Mouse (Mus musculus) myocyte (in vitro differentiated cells): ENCODE results near the gene St6galnac6. TPM values are rescaled to one million over a fixed set of nuclear protein-coding genes. Genes with fewer than 3 reads are reported as not detected.
A peak's percentile ranks its signal among the peaks of the same experiment; 100 is the strongest.

Experiments used
- H3K27me3 ChIP-seq: one replicate; pipeline ENCODE4 v1.6.1; 2011; ENCODE audit not compliant: control insufficient read depth, insufficient read depth, insufficient read length
- H3K36me3 ChIP-seq: one replicate; pipeline ENCODE4 v1.6.1; 2011; ENCODE audit not compliant: control insufficient read depth, insufficient read depth
- H3K4me2 ChIP-seq: one replicate; pipeline ENCODE4 v1.6.1; 2011; ENCODE audit warnings: low read depth, control low read depth
- H3K4me3 ChIP-seq: one replicate; pipeline ENCODE4 v1.5.1; 2011; ENCODE audit warnings: mild to moderate bottlenecking, control low read depth, moderate library complexity
- H3K79me2 ChIP-seq: one replicate; pipeline ENCODE4 v1.6.1; 2011; ENCODE audit not compliant: control insufficient read depth, insufficient read depth
- H3ac ChIP-seq: one replicate; pipeline ENCODE4 v1.6.1; 2011; ENCODE audit not compliant: control insufficient read depth, insufficient read length
- CEBPB ChIP-seq: IDR thresholded peaks from 2 replicates; pipeline ENCODE4 v1.6.1; 2011; ENCODE audit warnings: mild to moderate bottlenecking, moderate library complexity; ENCODE audit not compliant: poor library complexity, insufficient read depth, severe bottlenecking
- E2F4 ChIP-seq: IDR thresholded peaks from one replicate; pipeline ENCODE4 v1.6.1; 2011; ENCODE audit warnings: mild to moderate bottlenecking, control low read depth, moderate library complexity; ENCODE audit not compliant: insufficient read depth
- MAX ChIP-seq: IDR thresholded peaks from one replicate; pipeline ENCODE4 v1.6.1; 2011; ENCODE audit warnings: low read depth, mild to moderate bottlenecking, control low read depth
- MYOD1 ChIP-seq, 3 experiments: IDR thresholded peaks; one replicate each; pipeline ENCODE4 v1.6.1; 2011; ENCODE audit warnings: control low read depth in 2 of 3, low read depth in 2 of 3, mild to moderate bottlenecking in 2 of 3, moderate library complexity in 1 of 3; ENCODE audit not compliant: insufficient read length in 2 of 3, control insufficient read depth in 1 of 3
- MYOG ChIP-seq, 3 experiments: IDR thresholded peaks; one replicate each; pipeline ENCODE4 v1.6.1; 2011; ENCODE audit warnings: control low read depth in 2 of 3, low read depth in 2 of 3, mild to moderate bottlenecking in 2 of 3; ENCODE audit not compliant: insufficient read length in 2 of 3, control insufficient read depth in 1 of 3, insufficient read depth in 1 of 3
- POLR2A ChIP-seq: IDR thresholded peaks from one replicate; pipeline ENCODE4 v1.6.1; 2011; ENCODE audit warnings: low read depth, mild to moderate bottlenecking, control low read depth, moderate library complexity; ENCODE audit not compliant: insufficient read length
- POLR2AphosphoS2 ChIP-seq: IDR thresholded peaks from one replicate; pipeline ENCODE4 v1.6.1; 2011; ENCODE audit warnings: low read depth, control low read depth; ENCODE audit not compliant: insufficient read length
- REST ChIP-seq: IDR thresholded peaks from one replicate; pipeline ENCODE4 v1.6.1; 2011; ENCODE audit warnings: mild to moderate bottlenecking, control low read depth, moderate library complexity; ENCODE audit not compliant: insufficient read depth, insufficient read length
- SRF ChIP-seq: IDR thresholded peaks from one replicate; pipeline ENCODE4 v1.6.1; 2011; ENCODE audit warnings: low read depth; ENCODE audit not compliant: control insufficient read depth, insufficient read length
- TCF12 ChIP-seq: IDR thresholded peaks from one replicate; pipeline ENCODE4 v1.6.1; 2011; ENCODE audit warnings: mild to moderate bottlenecking, control low read depth; ENCODE audit not compliant: poor library complexity, insufficient read depth, severe bottlenecking
- TCF3 ChIP-seq: IDR thresholded peaks from one replicate; pipeline ENCODE4 v1.6.1; 2011; ENCODE audit warnings: low read depth, control low read depth; ENCODE audit not compliant: insufficient read length
- USF1 ChIP-seq: IDR thresholded peaks from one replicate; pipeline ENCODE4 v1.6.1; 2011; ENCODE audit warnings: low read depth, mild to moderate bottlenecking, control low read depth, moderate library complexity
- polyA plus RNA-seq: library from polyadenylated mRNA; unstranded; fragments of >200 nt; fragmentation: generic; extraction: Trizol; gene quantifications from one replicate; pipeline ENCODE4 v1.2.1, GENCODE M21; 2012; ENCODE audit warnings: missing spikeins

St6galnac6 gene
- polyA plus RNA-seq, 1 experiment = 48.7 TPM

DNA sequence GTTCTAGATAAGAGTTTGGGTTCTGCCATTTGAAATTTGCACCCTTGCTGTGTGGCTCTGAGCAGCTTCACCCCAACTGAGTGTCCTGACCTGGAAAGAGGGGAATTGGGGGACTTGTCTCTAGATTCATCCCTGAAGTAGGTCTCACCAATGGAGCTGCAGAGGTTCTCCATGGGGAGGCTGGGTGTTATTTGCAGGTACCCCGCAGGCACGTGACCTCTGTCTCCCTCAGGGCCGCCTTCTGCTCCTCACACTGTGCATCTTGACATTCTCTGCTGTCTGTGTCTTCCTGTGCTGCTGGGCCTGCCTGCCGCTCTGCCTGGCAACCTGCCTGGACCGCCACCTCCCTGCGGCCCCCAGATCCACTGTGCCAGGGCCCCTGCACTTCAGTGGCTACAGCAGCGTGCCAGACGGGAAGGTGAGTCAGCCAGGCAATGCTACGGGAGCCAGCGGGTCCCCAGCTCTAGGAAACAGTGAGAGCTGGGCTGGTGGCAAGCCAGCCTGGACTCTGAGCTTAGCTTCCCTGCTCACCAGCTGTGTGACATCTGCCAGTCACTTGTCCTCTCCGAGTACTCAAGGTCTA lies 10.2 kb upstream of the St6galnac6 start:
- Histone ChIP-seq H3ac (no peak overlapping the region), H3K27me3 (no peaks in the 10 kb centered on the region), H3K36me3 (peaks cover 6% of the 10 kb centered on the region), H3K79me2 (peaks cover 31% of the 10 kb centered on the region), H3K4me2 (peak overlapping the region; percentile 90), H3K4me3 (peak overlapping the region; percentile 84)
- TF ChIP-seq TCF3 = no peak
- no peak for TF ChIP-seq POLR2AphosphoS2
- no peak for TF ChIP-seq MAX
- peak; percentile 52 for TF ChIP-seq USF1
- TF ChIP-seq MYOD1 (IDR thresholded peaks at IDR 0.05; ENCODE audit: control insufficient read depth in 1 of 3, insufficient read length in 2 of 3, low read depth in 2 of 3) = peak in 1 of 3 experiments; percentile 16
- TF ChIP-seq POLR2A = peak; percentile 29

GRCm38 (mm10) chr2:32590224-32590623 lies 9.3 kb upstream of the St6galnac6 start:
- no peak overlapping the region for H3ac ChIP-seq
- H3K36me3 ChIP-seq = peaks cover 15% of the 10 kb centered on the region
- H3K27me3 ChIP-seq = no peaks in the 10 kb centered on the region
- no peak for TF ChIP-seq MAX
- TF ChIP-seq USF1 = no peak
- no peak for TF ChIP-seq TCF12
- no peak for TF ChIP-seq CEBPB
- TF ChIP-seq POLR2AphosphoS2 = no peak
- TF ChIP-seq MYOD1 (IDR thresholded peaks at IDR 0.05; ENCODE audit: control insufficient read depth in 1 of 3, insufficient read length in 2 of 3, low read depth in 2 of 3) = no peak
- TF ChIP-seq TCF3 = no peak
- no peak for TF ChIP-seq REST
- no peak for TF ChIP-seq MYOG (IDR thresholded peaks at IDR 0.05; ENCODE audit: control insufficient read depth in 1 of 3, insufficient read depth in 1 of 3, insufficient read length in 2 of 3, low read depth in 2 of 3)
- TF ChIP-seq E2F4 = no peak
- no peak for TF ChIP-seq POLR2A
- TF ChIP-seq SRF = no peak
- peaks cover 31% of the 10 kb centered on the region for H3K79me2 ChIP-seq
- H3K4me2 ChIP-seq = peak overlapping the region; percentile 90
- peak overlapping the region; percentile 84 for H3K4me3 ChIP-seq

DNA sequence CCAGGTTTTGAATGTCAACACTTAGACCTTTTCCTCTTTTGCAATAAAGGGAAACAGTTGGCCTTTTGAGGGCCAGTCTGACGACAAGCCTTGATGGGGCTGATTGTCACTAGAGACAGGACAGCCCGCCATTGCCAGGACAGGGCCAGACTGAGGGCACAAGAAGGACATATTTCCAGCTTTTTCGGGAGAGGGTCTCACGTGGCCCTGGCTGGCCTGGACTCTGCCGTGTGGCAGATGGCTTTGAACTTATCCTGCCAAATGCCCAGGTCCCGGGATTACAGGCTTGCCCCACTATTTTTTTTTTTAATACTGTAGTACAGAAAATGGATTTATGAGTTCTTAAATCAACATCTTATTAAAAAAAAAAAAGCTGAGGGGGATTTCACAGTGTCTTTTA lies 8.3 kb upstream of the St6galnac6 start:
- Histone ChIP-seq H3K4me3 (no peak overlapping the region), H3K27me3 (no peaks in the 10 kb centered on the region), H3K79me2 (peaks cover 31% of the 10 kb centered on the region), H3K4me2 (no peak overlapping the region), H3ac (no peak overlapping the region), H3K36me3 (peaks cover 18% of the 10 kb centered on the region)
- no peak for TF ChIP-seq MYOD1 (IDR thresholded peaks at IDR 0.05; ENCODE audit: control insufficient read depth in 1 of 3, insufficient read length in 2 of 3, low read depth in 2 of 3)
- no peak for TF ChIP-seq POLR2AphosphoS2
- TF ChIP-seq MYOG (IDR thresholded peaks at IDR 0.05; ENCODE audit: control insufficient read depth in 1 of 3, insufficient read depth in 1 of 3, insufficient read length in 2 of 3, low read depth in 2 of 3) = no peak
- no peak for TF ChIP-seq CEBPB
- TF ChIP-seq SRF = no peak
- TF ChIP-seq TCF3 = no peak
- no peak for TF ChIP-seq TCF12
- TF ChIP-seq USF1 = no peak
- no peak for TF ChIP-seq REST
- TF ChIP-seq MAX = no peak
- TF ChIP-seq POLR2A = no peak
- TF ChIP-seq E2F4 = no peak

GRCm38 (mm10) chr2:32596725-32597124 lies 2.8 kb upstream of the St6galnac6 start:
- TF ChIP-seq MAX (no peak), E2F4 (no peak), MYOG (IDR thresholded peaks at IDR 0.05; ENCODE audit: control insufficient read depth in 1 of 3, insufficient read depth in 1 of 3, insufficient read length in 2 of 3, low read depth in 2 of 3) (no peak), SRF (no peak), CEBPB (no peak), POLR2A (no peak), MYOD1 (IDR thresholded peaks at IDR 0.05; ENCODE audit: control insufficient read depth in 1 of 3, insufficient read length in 2 of 3, low read depth in 2 of 3) (no peak)
- H3K36me3 ChIP-seq = peaks cover 22% of the 10 kb centered on the region
- H3K27me3 ChIP-seq = no peaks in the 10 kb centered on the region

DNA sequence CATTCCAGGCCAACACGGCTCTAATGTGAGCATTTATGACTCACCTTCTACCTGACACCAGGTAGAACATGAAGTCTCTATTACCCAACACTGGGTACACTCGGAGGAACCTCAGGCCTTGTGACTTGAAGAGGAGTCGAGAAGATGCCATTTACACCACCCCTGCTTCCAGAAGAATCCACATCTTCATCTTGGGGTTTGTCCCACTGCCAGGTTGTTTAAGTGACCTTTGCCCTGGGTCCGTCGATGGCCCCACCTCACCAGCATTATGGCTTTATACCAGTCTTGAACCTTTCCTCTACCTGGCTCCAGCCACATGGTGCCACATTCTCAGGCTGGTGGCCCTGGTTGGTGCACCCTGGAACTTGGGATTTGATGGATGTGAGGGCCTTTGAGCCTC lies 2.3 kb upstream of the St6galnac6 start:
- no peaks in the 10 kb centered on the region for H3K27me3 ChIP-seq
- no peak overlapping the region for H3K4me3 ChIP-seq
- no peak overlapping the region for H3ac ChIP-seq
- TF ChIP-seq MYOD1 (IDR thresholded peaks at IDR 0.05; ENCODE audit: control insufficient read depth in 1 of 3, insufficient read length in 2 of 3, low read depth in 2 of 3) (no peak), MAX (no peak), REST (no peak), E2F4 (no peak), POLR2A (no peak), CEBPB (no peak), MYOG (IDR thresholded peaks at IDR 0.05; ENCODE audit: control insufficient read depth in 1 of 3, insufficient read depth in 1 of 3, insufficient read length in 2 of 3, low read depth in 2 of 3) (no peak), TCF3 (no peak), SRF (no peak), TCF12 (no peak), USF1 (no peak)
- peaks cover 5% of the 10 kb centered on the region for H3K79me2 ChIP-seq
- peaks cover 22% of the 10 kb centered on the region for H3K36me3 ChIP-seq
- peak overlapping the region; percentile 7 for H3K4me2 ChIP-seq

More at GRCm38 (mm10) chr2:32596725-32597124, 2.8 kb upstream of the St6galnac6 start:
- no peak overlapping the region for H3K4me3 ChIP-seq
- peaks cover 5% of the 10 kb centered on the region for H3K79me2 ChIP-seq
- H3K4me2 ChIP-seq = no peak overlapping the region
- no peak overlapping the region for H3ac ChIP-seq
